Mouse (Mus musculus) stomach, postnatal 0 days (tissue): ENCODE measurements around the gene Phf1. TPM values are rescaled to one million over a fixed set of nuclear protein-coding genes. Genes with fewer than 3 reads are reported as not detected.
A peak's percentile ranks its signal among the peaks of the same experiment; 100 is the strongest.
"Not testable (repeated sequence)": the region's sequence is repeated elsewhere in the genome, so short reads cannot be mapped to it uniquely, and the experiment has no call there.

Experiments
- ATAC-seq: fragments of 200-750 bp; cut with Nextera tagmentation; 2 replicates; pipeline ENCODE4 v1.8.0; 2017; ENCODE audit not compliant: low FRiP score, low TSS enrichment
- DNase-seq: peaks from one replicate; pipeline ENCODE4 v3.0.0-alpha.2; 2016; ENCODE audit warnings: low spot score
- H3K27ac ChIP-seq: fragments of 300-500 bp; sonication (generic); replicated peaks from 2 replicates; pipeline ENCODE4 v1.5.1; 2014; ENCODE audit warnings: mild to moderate bottlenecking, control low read depth
- H3K27me3 ChIP-seq: fragments of 300-500 bp; sonication (generic); 2 replicates; pipeline ENCODE4 v1.6.1; 2014; ENCODE audit warnings: low read length; ENCODE audit not compliant: control insufficient read depth, insufficient read depth
- H3K36me3 ChIP-seq: fragments of 300-500 bp; sonication (generic); 2 replicates; pipeline ENCODE4 v1.6.1; 2014; ENCODE audit warnings: low read length, mixed read lengths; ENCODE audit not compliant: control insufficient read depth, insufficient read depth
- H3K4me1 ChIP-seq: fragments of 300-500 bp; sonication (generic); replicated peaks from 2 replicates; pipeline ENCODE4 v1.6.1; 2014; ENCODE audit warnings: antibody characterized with exemption; ENCODE audit not compliant: control insufficient read depth, insufficient read depth
- H3K4me2 ChIP-seq: fragments of 300-500 bp; sonication (generic); replicated peaks from 2 replicates; pipeline ENCODE4 v1.6.1; 2014; ENCODE audit warnings: low read depth, mild to moderate bottlenecking, control low read depth, moderate library complexity
- H3K4me3 ChIP-seq: fragments of 300-500 bp; sonication (generic); 2 replicates; pipeline ENCODE4 v1.5.1; 2014; ENCODE audit warnings: low read depth, low read length, control low read depth
- H3K9ac ChIP-seq: fragments of 300-500 bp; sonication (generic); 2 replicates; pipeline ENCODE4 v1.6.1; 2014; ENCODE audit warnings: mild to moderate bottlenecking, low read length, control low read depth, mixed read lengths
- H3K9me3 ChIP-seq: fragments of 300-500 bp; sonication (generic); 2 replicates; pipeline ENCODE4 v1.6.1; 2016; ENCODE audit warnings: low read length; ENCODE audit not compliant: control insufficient read depth
- CTCF ChIP-seq: IDR thresholded peaks from 2 replicates; pipeline ENCODE4 v1.5.1; 2016; ENCODE audit warnings: antibody characterized with exemption, low read depth, mild to moderate bottlenecking, moderate library complexity
- EP300 ChIP-seq: optimal IDR thresholded peaks from 2 replicates; pipeline ENCODE3; 2016; ENCODE audit warnings: antibody characterized with exemption
- WGBS: fragments of 180-500 bp; shearing (Covaris S2); extraction: QIAGEN DNeasy Blood & Tissue Kit; methylation state at CpG from one replicate; pipeline ENCODE4 v1.1.7; 2014; 5-methylcytosine and 5-hydroxymethylcytosine counted together
- polyA plus RNA-seq: library from polyadenylated mRNA; unstranded; fragments of >200 nt; fragmentation: Nextera tagmentation; extraction: Ambion mirVana; gene quantifications from 2 replicates; pipeline ENCODE4 v1.2.1, GENCODE M21; 2015

The Phf1 gene
- polyA plus RNA-seq, 1 experiment from 2014 or later: 4.7 TPM

DNA sequence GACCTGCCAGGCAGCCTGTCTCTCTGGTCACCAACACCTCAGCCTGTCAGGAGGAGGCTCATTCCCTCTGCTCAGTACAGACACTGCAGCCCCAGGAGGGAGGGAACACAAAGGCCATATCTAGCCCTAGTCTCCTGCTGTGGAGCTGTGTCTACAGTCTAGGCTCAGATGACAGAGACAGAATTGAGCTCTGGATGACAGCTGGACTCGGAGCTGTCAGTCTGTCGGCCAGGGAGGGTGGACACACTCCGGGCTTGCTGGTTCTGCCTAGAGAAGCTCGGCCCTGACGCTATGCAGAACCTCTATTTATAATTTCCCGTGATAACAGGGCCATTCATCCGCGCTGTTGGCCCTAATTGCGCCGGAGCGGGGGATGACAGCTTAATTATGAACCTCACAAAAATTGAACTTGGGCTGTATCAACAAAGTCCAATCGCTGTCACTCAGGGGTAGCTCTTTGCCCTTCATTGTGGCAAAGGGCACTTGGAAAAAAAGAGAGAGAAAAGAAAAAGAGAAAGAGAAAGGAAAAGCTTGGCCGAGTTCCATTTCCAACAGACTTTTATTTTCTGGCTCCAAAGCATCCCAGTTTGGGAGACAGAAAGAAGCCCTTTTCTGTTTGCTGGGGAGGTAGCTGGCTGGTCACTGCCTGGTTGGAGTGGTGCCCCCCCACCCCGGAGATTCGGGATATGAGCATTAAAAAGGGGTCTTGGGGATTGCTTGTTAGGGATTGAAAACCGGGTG, 40.0 kb upstream of the Phf1 start:
- H3K27ac ChIP-seq: peak overlapping the region; percentile 30; the same call in 1 of the 2 replicates
- DNase-seq (no peak), ATAC-seq (no peak)
- no peaks in the 10 kb centered on the region for H3K27me3 ChIP-seq
- H3K4me1 ChIP-seq: no peaks in the 10 kb centered on the region
- no peaks in the 10 kb centered on the region for H3K9me3 ChIP-seq
- 39% methylated on average over 16 of the region's 16 CpGs for WGBS
- peak overlapping the region; percentile 27 for H3K4me3 ChIP-seq
- H3K9ac ChIP-seq: peak overlapping the region; percentile 35; the same call in 1 of the 2 replicates
- no peaks in the 10 kb centered on the region for H3K36me3 ChIP-seq
- TF ChIP-seq EP300: no peak
- TF ChIP-seq CTCF: no peak
- peak overlapping the region; percentile 40 for H3K4me2 ChIP-seq

GRCm38 (mm10) chr17:26893492-26893891, 39.4 kb upstream of the Phf1 start:
- no peak overlapping the region for H3K4me2 ChIP-seq
- H3K9me3 ChIP-seq: no peaks in the 10 kb centered on the region
- WGBS: 57% methylated on average over 6 of the region's 6 CpGs
- no peak overlapping the region for H3K27ac ChIP-seq
- H3K4me1 ChIP-seq: no peaks in the 10 kb centered on the region
- no peak overlapping the region for H3K9ac ChIP-seq
- no peaks in the 10 kb centered on the region for H3K27me3 ChIP-seq
- no peak for DNase-seq
- TF ChIP-seq EP300 (no peak), CTCF (no peak)
- no peak overlapping the region for H3K4me3 ChIP-seq
- H3K36me3 ChIP-seq: no peaks in the 10 kb centered on the region
- no peak for ATAC-seq

DNA sequence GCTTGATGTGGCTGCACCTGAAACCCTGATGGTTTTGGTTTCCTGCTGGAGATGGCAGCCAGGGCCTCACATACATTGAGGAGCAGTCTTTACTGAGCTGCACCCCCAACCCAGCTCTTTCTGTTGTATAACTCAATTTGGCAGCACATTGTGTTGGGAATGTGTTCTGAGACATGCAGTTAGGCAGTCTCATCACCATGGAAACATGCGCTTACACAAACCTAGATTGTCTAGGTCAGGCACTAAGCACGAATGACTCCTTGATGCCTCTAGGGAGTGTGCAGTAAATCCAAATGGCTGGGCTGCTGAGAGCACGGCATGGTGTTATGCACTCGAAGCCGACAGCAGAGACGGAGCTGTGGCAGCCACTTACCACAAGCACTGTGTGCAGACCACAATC, 38.5 kb upstream of the Phf1 start:
- ATAC-seq (no peak), DNase-seq (no peak)
- H3K4me3 ChIP-seq: no peak overlapping the region
- no peak overlapping the region for H3K9ac ChIP-seq
- 76% methylated on average over 6 of the region's 6 CpGs for WGBS
- no peak overlapping the region for H3K27ac ChIP-seq
- H3K4me1 ChIP-seq: no peaks in the 10 kb centered on the region
- TF ChIP-seq CTCF: no peak
- TF ChIP-seq EP300: no peak
- H3K36me3 ChIP-seq: no peaks in the 10 kb centered on the region
- H3K27me3 ChIP-seq: no peaks in the 10 kb centered on the region
- no peak overlapping the region for H3K4me2 ChIP-seq
- no peaks in the 10 kb centered on the region for H3K9me3 ChIP-seq

DNA sequence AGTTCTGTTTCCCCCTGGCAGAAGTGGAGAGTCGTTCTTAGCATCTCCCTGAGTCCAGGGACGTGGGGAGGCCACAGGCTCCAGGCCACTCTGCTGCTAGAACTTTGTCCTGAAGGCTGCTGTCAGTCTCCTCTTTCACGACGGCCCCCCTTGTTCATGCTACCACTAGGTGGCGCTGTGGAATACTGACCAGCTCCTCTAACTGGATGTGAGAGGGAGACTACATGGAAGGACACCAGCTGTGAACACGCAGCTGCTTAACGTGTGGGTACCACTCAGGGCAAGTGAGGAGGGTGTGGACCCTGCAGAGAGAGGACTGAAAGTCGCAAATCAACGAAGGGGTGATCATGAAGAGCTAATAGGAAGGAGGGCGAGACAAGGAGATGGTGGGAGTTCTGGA, 37.3 kb upstream of the Phf1 start:
- H3K9ac ChIP-seq: no peak overlapping the region
- 14% methylated on average over 10 of the region's 10 CpGs for WGBS
- no peak overlapping the region for H3K4me2 ChIP-seq
- no peaks in the 10 kb centered on the region for H3K36me3 ChIP-seq
- H3K4me3 ChIP-seq: no peak overlapping the region
- ATAC-seq (peak; percentile 45; the same call in 1 of the 2 replicates), DNase-seq (peak; percentile 75)
- no peak overlapping the region for H3K27ac ChIP-seq
- peak; percentile 94 for TF ChIP-seq CTCF
- no peak for TF ChIP-seq EP300
- H3K9me3 ChIP-seq: no peaks in the 10 kb centered on the region
- no peaks in the 10 kb centered on the region for H3K27me3 ChIP-seq
- no peaks in the 10 kb centered on the region for H3K4me1 ChIP-seq

- Histone ChIP-seq H3K4me3 (no peak overlapping the region), H3K4me1 (no peaks in the 10 kb centered on the region), H3K27me3 (no peaks in the 10 kb centered on the region), H3K4me2 (no peak overlapping the region), H3K9me3 (no peaks in the 10 kb centered on the region), H3K36me3 (no peaks in the 10 kb centered on the region), H3K9ac (no peak overlapping the region), H3K27ac (no peak overlapping the region)
- no peak for ATAC-seq
- TF ChIP-seq EP300: no peak
- no peak for TF ChIP-seq CTCF
- no peak for DNase-seq
- 80% methylated on average over 6 of the region's 6 CpGs for WGBS
Observed at GRCm38 (mm10) chr17:26900916-26901315, 31.9 kb upstream of the Phf1 start.

DNA sequence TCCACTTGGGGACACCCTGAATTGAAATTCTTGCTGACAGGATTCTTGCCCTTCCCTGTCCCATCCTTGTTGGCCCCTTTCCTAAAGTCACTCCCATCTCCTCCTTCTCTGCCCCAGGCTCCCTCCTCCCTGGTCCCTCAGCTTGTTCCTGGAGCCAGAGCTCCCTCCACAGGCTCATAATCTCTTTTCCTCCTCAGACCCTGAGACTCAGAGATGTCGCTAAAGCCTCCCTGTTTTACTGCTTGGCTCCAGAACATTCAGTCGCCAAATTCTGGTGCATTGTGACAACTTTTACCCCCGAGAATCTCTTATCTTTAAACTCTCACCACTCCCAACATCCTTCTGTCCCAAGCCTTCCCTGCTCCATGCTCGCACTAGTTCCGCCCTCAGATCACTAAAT, 28.5 kb upstream of the Phf1 start:
- Histone ChIP-seq H3K9ac (no peak overlapping the region), H3K36me3 (no peaks in the 10 kb centered on the region), H3K4me3 (no peak overlapping the region), H3K4me1 (no peaks in the 10 kb centered on the region), H3K4me2 (no peak overlapping the region), H3K9me3 (no peaks in the 10 kb centered on the region), H3K27me3 (no peaks in the 10 kb centered on the region), H3K27ac (no peak overlapping the region)
- ATAC-seq (no peak), DNase-seq (no peak)
- 45% methylated on average over 5 of the region's 5 CpGs for WGBS
- TF ChIP-seq CTCF (peak; percentile 45), EP300 (no peak)

DNA sequence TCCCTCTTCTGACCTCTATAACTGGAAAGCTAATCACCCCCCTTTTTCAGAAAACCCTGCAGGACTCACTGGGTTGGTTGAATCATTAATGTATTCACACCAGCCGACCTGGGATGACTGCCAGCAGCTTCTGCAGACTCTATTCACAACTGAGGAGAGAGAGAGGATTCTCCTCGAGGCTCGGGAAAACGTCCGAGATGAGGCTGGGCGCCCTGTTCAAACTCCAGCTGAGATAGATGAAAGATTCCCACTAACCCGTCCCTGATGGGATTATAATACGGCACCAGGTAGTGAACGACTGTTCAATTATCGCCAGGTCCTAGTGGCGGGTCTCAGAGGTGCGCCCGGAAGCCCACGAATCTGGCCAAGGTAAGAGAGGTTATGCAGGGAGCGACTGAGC, 25.3 kb upstream of the Phf1 start:
- DNase-seq: not testable (repeated sequence)

More for the DNA sequence above, 25.3 kb upstream of the Phf1 start:
- not testable (repeated sequence) for H3K27me3 ChIP-seq, H3K9me3 ChIP-seq, H3K36me3 ChIP-seq, ATAC-seq, H3K4me3 ChIP-seq, H3K27ac ChIP-seq, H3K4me1 ChIP-seq, H3K4me2 ChIP-seq, H3K9ac ChIP-seq
- WGBS: 94% methylated on average over 14 of the region's 15 CpGs
